Mouse (Mus musculus) CD4-positive helper T cell, adult 2 months (primary cell): ENCODE measurements around the gene Srprb.

Source experiments
- DNase-seq: peaks from one replicate; pipeline ENCODE4 v3.0.0-alpha.2; 2012; ENCODE audit warnings: low read depth, missing footprints, low spot score

Srprb gene

GRCm38 (mm10) chr9:103146703-103147102 lies 55.2 kb downstream of the Srprb start:
- DNase-seq = no peak

GRCm38 (mm10) chr9:103146257-103146656 lies 55.7 kb downstream of the Srprb start:
- no peak for DNase-seq

- no peak for DNase-seq
Measured at GRCm38 (mm10) chr9:103145351-103145750, 56.6 kb downstream of the Srprb start.

GRCm38 (mm10) chr9:103143881-103144280 lies 58.1 kb downstream of the Srprb start:
- no peak for DNase-seq

GRCm38 (mm10) chr9:103141266-103141665 lies 60.7 kb downstream of the Srprb start:
- no peak for DNase-seq

GRCm38 (mm10) chr9:103140384-103140783 lies 61.6 kb downstream of the Srprb start:
- DNase-seq = no peak

- DNase-seq = no peak
Measured at GRCm38 (mm10) chr9:103139481-103139880, 62.5 kb downstream of the Srprb start.
